Mouse (Mus musculus) intestine, embryonic 16.5 days (tissue): ENCODE results near the gene Vmn1r185. TPM values are rescaled to one million over a fixed set of nuclear protein-coding genes. Genes with fewer than 3 reads are reported as not detected.
"Not testable (repeated sequence)": the region's sequence is repeated elsewhere in the genome, so short reads cannot be mapped to it uniquely, and the experiment has no call there.

Experiments
- ATAC-seq: fragments of 200-750 bp; cut with Nextera tagmentation; 2 replicates; pipeline ENCODE4 v1.8.0; 2017; ENCODE audit warnings: moderate TSS enrichment, moderate library complexity
- H3K27ac ChIP-seq: fragments of 300-500 bp; sonication (generic); 2 replicates; pipeline ENCODE4 v1.5.1; 2014; ENCODE audit warnings: mild to moderate bottlenecking, low read length
- H3K27me3 ChIP-seq: fragments of 300-500 bp; sonication (generic); replicated peaks from 2 replicates; pipeline ENCODE4 v1.6.1; 2014; ENCODE audit warnings: low read length, control low read depth, mixed read lengths; ENCODE audit not compliant: control insufficient read depth, insufficient read depth
- H3K36me3 ChIP-seq: fragments of 300-500 bp; sonication (generic); 2 replicates; pipeline ENCODE4 v1.6.1; 2014; ENCODE audit warnings: low read length, control low read depth; ENCODE audit not compliant: control insufficient read depth, insufficient read depth
- H3K4me1 ChIP-seq: fragments of 300-500 bp; sonication (generic); 2 replicates; pipeline ENCODE4 v1.6.1; 2014; ENCODE audit warnings: low read length, control low read depth, mixed read lengths; ENCODE audit not compliant: control insufficient read depth, insufficient read depth
- H3K4me2 ChIP-seq: fragments of 300-500 bp; sonication (generic); 2 replicates; pipeline ENCODE4 v1.6.1; 2014; ENCODE audit warnings: low read depth, low read length, control low read depth
- H3K4me3 ChIP-seq: fragments of 300-500 bp; sonication (generic); 2 replicates; pipeline ENCODE4 v1.5.1; 2014; ENCODE audit warnings: mild to moderate bottlenecking, low read length
- H3K9ac ChIP-seq: fragments of 300-500 bp; sonication (generic); 2 replicates; pipeline ENCODE4 v1.6.1; 2014; ENCODE audit warnings: low read depth, low read length
- H3K9me3 ChIP-seq: fragments of 300-500 bp; sonication (generic); 2 replicates; pipeline ENCODE4 v1.6.1; 2016; ENCODE audit warnings: low read length, control low read depth; ENCODE audit not compliant: control insufficient read depth
- WGBS: fragments of 180-500 bp; shearing (Covaris S2); extraction: QIAGEN DNeasy Blood & Tissue Kit; methylation state at CpG from one replicate; pipeline ENCODE4 v1.1.7; 2014; 5-methylcytosine and 5-hydroxymethylcytosine counted together
- polyA plus RNA-seq: library from polyadenylated mRNA; unstranded; fragments of >200 nt; fragmentation: Nextera tagmentation; extraction: Ambion mirVana; gene quantifications from 2 replicates; pipeline ENCODE4 v1.2.1, GENCODE M21; 2015

The Vmn1r185 gene
- polyA plus RNA-seq = not detected in 2 replicates

- H3K27me3 ChIP-seq, H3K27ac ChIP-seq, H3K36me3 ChIP-seq, H3K9ac ChIP-seq, H3K4me2 ChIP-seq, H3K4me3 ChIP-seq, H3K4me1 ChIP-seq, ATAC-seq, H3K9me3 ChIP-seq: not testable (repeated sequence)
- 71% methylated on average over 1 of the region's 1 CpGs for WGBS
Observed at GRCm38 (mm10) chr7:26618364-26618763, at the start of gene Vmn1r185. TSS of gene Vmn1r185 (minus strand) at chr7:26618464.

- not testable (repeated sequence) for H3K9ac ChIP-seq, ATAC-seq, H3K36me3 ChIP-seq, H3K27me3 ChIP-seq, H3K4me1 ChIP-seq, H3K4me3 ChIP-seq, H3K4me2 ChIP-seq, H3K27ac ChIP-seq, H3K9me3 ChIP-seq
- 26% methylated on average over 2 of the region's 2 CpGs for WGBS
Observed at GRCm38 (mm10) chr7:26667466-26667865, 49.2 kb upstream of the Vmn1r185 start.

GRCm38 (mm10) chr7:26666011-26666410, 47.7 kb upstream of the Vmn1r185 start:
- ATAC-seq = no peak
- no peaks in the 10 kb centered on the region for H3K4me1 ChIP-seq

GRCm38 (mm10) chr7:26589774-26590173, 28.5 kb downstream of the Vmn1r185 start:
- no peaks in the 10 kb centered on the region for H3K4me1 ChIP-seq
- H3K9me3 ChIP-seq = no peaks in the 10 kb centered on the region
- no peak overlapping the region for H3K9ac ChIP-seq
- no peak overlapping the region for H3K4me3 ChIP-seq
- H3K36me3 ChIP-seq = no peaks in the 10 kb centered on the region
- H3K27ac ChIP-seq = no peak overlapping the region
- H3K4me2 ChIP-seq = no peak overlapping the region
- ATAC-seq = peak; percentile 56; the same call in 1 of the 2 replicates
- H3K27me3 ChIP-seq = no peaks in the 10 kb centered on the region
- 48% methylated on average over 1 of the region's 1 CpGs for WGBS

More at GRCm38 (mm10) chr7:26666011-26666410, 47.7 kb upstream of the Vmn1r185 start:
- no peaks in the 10 kb centered on the region for H3K9me3 ChIP-seq
- no peak overlapping the region for H3K27ac ChIP-seq
- H3K9ac ChIP-seq = no peak overlapping the region
- H3K27me3 ChIP-seq = no peaks in the 10 kb centered on the region
- H3K4me2 ChIP-seq = no peak overlapping the region
- H3K36me3 ChIP-seq = no peaks in the 10 kb centered on the region
- H3K4me3 ChIP-seq = no peak overlapping the region
- 89% methylated on average over 5 of the region's 5 CpGs for WGBS

- H3K4me1 ChIP-seq = no peaks in the 10 kb centered on the region
Observed at GRCm38 (mm10) chr7:26589077-26589476, 29.2 kb downstream of the Vmn1r185 start.

More at GRCm38 (mm10) chr7:26589077-26589476, 29.2 kb downstream of the Vmn1r185 start:
- no peak overlapping the region for H3K4me2 ChIP-seq
- no peaks in the 10 kb centered on the region for H3K9me3 ChIP-seq
- H3K27ac ChIP-seq = no peak overlapping the region
- H3K27me3 ChIP-seq = no peaks in the 10 kb centered on the region
- ATAC-seq = peak; percentile 77
- no peak overlapping the region for H3K4me3 ChIP-seq
- H3K36me3 ChIP-seq = no peaks in the 10 kb centered on the region
- H3K9ac ChIP-seq = no peak overlapping the region

Other genes starting within 250 kb of the Vmn1r185 start
- not detected in 2 replicates for gene Nlrp9c, start 214.8 kb downstream of the Vmn1r185 start, polyA plus RNA-seq
- not detected in 2 replicates for gene Nlrp4a, start 183.4 kb downstream of the Vmn1r185 start, polyA plus RNA-seq
- gene Nlrp9a, start 83.4 kb downstream of the Vmn1r185 start, polyA plus RNA-seq = not detected in 2 replicates
- gene Cyp2b23, start 68.0 kb upstream of the Vmn1r185 start, polyA plus RNA-seq = not detected in 2 replicates
- not detected in 2 replicates for gene Cyp2b19, start 138.7 kb upstream of the Vmn1r185 start, polyA plus RNA-seq
- not detected in 2 replicates for gene Cyp2g1, start 190.4 kb upstream of the Vmn1r185 start, polyA plus RNA-seq
- gene Cyp2a5, start 216.8 kb upstream of the Vmn1r185 start, polyA plus RNA-seq = 0.12 TPM in 1 of 2 replicates, not detected in the other